Mouse (Mus musculus): ENCODE results near the gene Poldip2. TPM values are rescaled to one million over a fixed set of nuclear protein-coding genes. Genes with fewer than 3 reads are reported as not detected.

Gene Poldip2
- 182 and 192 TPM in 2 replicates for polyA plus RNA-seq (2015; fragmentation: Nextera tagmentation; extraction: Ambion mirVana)

DNA sequence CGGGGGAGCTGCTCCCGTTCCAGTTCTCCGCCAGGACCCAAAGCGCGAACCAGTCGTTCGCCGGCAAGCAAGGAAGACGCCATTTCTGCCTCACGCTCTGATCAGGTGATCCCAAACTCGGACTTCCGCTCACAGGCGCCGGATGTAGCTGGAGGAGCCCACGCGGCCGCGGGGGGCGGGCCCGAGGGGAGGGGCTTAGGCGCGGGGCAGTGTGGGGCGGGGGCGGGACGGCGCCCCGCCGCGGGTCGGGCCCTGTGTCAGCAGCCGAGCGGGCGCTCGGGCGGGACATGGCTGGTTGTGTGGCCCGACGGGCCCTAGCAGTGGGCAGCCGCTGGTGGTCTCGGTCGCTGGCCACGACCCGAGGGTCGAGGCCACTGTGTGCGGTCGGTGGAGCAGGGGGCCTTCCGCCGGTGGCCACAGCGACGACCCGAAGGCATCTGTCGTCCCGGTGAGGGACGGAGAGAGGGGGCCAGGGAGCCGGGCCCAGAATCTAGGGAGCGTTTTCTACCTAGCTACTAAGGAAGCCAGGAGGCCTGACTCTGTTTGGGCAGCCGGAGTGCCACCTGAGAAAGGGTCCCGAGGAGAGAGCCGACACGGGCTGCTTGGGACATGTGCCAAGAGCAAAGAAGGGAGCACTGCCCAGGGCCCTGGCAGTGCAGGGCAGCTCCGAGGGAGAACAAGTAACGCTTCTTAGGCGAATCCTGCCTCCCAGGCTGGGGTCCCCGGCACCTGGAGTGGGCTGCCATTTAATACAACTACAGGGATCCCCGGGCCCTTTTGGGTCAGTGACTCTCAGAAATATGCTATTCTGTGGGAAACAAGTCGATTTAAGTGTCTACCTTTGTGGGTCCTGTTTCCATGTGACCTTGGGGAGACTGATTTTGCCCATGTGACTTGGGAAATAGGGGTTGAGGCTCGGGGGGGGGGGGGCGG, at the start of gene Poldip2, which contains the start of gene Tmem199:
Gene Poldip2 (plus strand): TSS at position 169 of the 933 bp plus-strand sequence.
Gene Tmem199 (minus strand): TSS at position 148 of the 933 bp plus-strand sequence.
- no peaks in the 10 kb centered on the region for H3K9me3 ChIP-seq (replicated peaks)
- H3K27me3 ChIP-seq (replicated peaks) = no peaks in the 10 kb centered on the region
- H3K4me1 ChIP-seq = peaks cover 23% of the 10 kb centered on the region
- H3K4me2 ChIP-seq = peak within 1 kb of the TSS; percentile 93
- peak within 1 kb of the TSS; percentile 99 for H3K9ac ChIP-seq (replicated peaks)
- WGBS = under 1% methylated on average over 63 of the region's 67 CpGs
- peak within 1 kb of the TSS; percentile 88 for H3K27ac ChIP-seq (replicated peaks)
- peaks cover 52% of the 10 kb centered on the region for H3K36me3 ChIP-seq
- peak within 1 kb of the TSS; percentile 79 for H3K4me3 ChIP-seq (replicated peaks)
- peak; percentile 95 for ATAC-seq (ENCODE audit: low FRiP score)

DNA sequence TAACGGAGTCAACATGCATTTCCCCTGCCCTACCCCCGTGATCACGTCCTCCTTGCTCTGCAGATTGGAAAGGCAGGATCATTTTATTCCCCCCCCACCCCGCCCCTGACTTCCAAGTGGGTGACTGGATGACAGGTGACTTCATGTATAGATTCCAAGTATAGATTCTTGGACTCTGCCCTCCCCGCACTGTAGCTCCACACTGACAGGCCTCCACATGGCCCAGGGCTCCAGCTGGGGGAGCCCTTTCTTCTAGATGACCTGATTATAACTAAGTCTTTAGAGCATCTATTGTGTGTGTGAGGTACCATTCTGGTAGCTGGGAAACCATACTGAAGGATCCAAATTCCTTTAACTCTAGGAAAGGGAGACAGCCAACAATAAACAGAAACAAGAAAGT, 49.3 kb upstream of the Poldip2 start:
- Histone ChIP-seq H3K27ac (replicated peaks) (no peak overlapping the region), H3K4me2 (no peak overlapping the region), H3K4me3 (replicated peaks) (no peak overlapping the region), H3K36me3 (no peaks in the 10 kb centered on the region), H3K9me3 (replicated peaks) (no peaks in the 10 kb centered on the region; the same call in 1 of the 2 replicates), H3K27me3 (replicated peaks) (no peaks in the 10 kb centered on the region), H3K4me1 (peaks cover 18% of the 10 kb centered on the region), H3K9ac (replicated peaks) (no peak overlapping the region)
- no peak for ATAC-seq (ENCODE audit: low FRiP score)
- WGBS = 85% methylated on average over 5 of the region's 5 CpGs

DNA sequence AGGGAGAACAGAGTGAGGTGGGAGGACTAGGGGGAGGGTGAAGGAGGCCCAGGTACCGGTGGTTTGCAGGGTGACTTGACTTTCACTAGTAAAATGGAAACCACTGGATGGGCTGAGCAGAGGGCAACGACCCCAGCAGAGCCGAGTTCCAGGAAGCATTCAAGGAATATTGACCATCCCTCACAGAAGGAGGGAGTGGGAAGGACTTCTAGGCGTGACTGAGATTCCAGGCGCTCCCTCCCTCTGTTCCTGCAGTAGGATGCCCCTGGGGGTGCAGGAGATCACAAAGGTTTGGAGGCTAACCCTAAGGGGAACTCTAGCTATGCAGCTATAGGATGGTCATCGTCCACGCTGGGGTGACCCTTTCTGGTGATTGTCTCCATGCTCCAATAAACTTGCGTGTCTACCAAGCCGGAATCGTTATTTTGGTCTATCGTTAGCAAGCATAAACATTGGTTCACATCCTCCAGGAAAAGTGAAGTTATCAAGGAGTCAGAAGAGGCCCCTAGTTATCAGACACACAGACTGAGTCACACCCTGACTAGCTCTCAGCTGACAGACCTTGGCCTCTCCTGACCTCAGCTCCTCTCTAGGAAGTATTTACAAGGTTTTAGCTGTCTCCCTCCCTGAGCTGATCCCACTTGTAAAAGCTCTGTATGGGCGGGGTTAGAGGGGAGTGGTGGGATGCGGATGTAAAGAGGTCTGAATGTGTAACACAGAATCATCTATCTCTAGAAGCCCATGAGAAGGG, 48.5 kb upstream of the Poldip2 start:
- no peak overlapping the region for H3K4me2 ChIP-seq
- H3K9me3 ChIP-seq (replicated peaks) = no peaks in the 10 kb centered on the region; the same call in 1 of the 2 replicates
- H3K4me3 ChIP-seq (replicated peaks) = no peak overlapping the region
- H3K27ac ChIP-seq (replicated peaks) = no peak overlapping the region
- no peak overlapping the region for H3K9ac ChIP-seq (replicated peaks)
- peaks cover 18% of the 10 kb centered on the region for H3K4me1 ChIP-seq
- no peaks in the 10 kb centered on the region for H3K36me3 ChIP-seq
- no peak for ATAC-seq (ENCODE audit: low FRiP score)
- no peaks in the 10 kb centered on the region for H3K27me3 ChIP-seq (replicated peaks)
- 69% methylated on average over 13 of the region's 13 CpGs for WGBS

DNA sequence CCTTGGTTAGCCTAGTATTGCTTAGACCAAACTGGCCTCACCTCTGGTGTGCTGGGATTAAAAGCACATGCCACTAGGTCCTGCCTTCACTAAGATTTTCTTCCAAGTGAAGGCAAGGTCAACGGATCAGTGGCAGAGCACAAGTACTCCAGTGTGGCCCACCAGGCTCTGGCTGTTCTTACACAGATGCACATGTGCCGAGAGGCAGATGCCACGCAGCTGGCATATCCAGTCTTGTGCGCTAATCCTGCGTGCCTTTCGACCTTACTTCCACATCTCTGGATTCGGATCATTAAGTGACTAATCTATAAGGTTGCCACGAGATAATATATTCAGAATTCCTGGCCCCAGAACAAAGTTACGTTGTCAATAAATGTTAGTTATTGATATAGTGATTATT, 46.9 kb upstream of the Poldip2 start:
- no peak for ATAC-seq (ENCODE audit: low FRiP score)
- H3K27me3 ChIP-seq (replicated peaks) = no peaks in the 10 kb centered on the region
- 28% methylated on average over 9 of the region's 9 CpGs for WGBS
- peak overlapping the region; percentile 95 for H3K27ac ChIP-seq (replicated peaks)
- no peaks in the 10 kb centered on the region for H3K36me3 ChIP-seq
- H3K4me3 ChIP-seq (replicated peaks) = peak overlapping the region; percentile 73
- peak overlapping the region; percentile 83; the same call in 1 of the 2 replicates for H3K9ac ChIP-seq (replicated peaks)
- H3K4me2 ChIP-seq = peak overlapping the region; percentile 89
- H3K4me1 ChIP-seq = peaks cover 18% of the 10 kb centered on the region
- no peaks in the 10 kb centered on the region; the same call in 1 of the 2 replicates for H3K9me3 ChIP-seq (replicated peaks)

DNA sequence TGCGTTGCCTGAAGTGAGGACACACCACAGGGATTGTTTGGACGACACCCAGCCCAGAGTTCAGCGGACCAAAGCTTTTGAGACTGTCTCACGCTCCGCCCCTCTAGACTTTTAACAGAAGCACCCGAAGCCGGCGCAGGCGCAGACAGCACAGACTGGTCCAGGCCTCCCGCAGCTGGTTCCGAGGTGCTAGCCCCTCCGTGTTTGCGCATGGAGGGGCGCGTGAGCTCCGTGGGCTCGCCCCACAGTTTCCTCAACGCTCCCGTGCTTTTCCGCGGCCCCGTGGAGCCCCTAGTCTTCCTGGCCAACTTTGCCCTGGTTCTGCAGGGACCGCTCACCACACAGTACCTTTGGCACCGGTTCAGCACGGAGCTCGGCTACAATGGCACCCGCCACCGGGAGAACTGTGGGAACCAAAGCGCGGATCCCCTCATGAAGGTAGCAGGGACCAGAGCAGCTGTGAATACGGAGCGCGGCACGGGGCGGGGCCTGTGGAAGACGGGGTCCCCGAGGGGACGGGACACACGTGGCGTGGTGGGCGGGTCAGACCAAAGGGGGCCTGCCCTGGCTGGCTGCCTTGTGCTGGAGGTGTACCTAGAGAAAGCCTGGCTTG, 46.3 kb upstream of the Poldip2 start, which contains the start of gene Slc46a1:
Gene Slc46a1 (plus strand): TSS at position 130 of the 613 bp plus-strand sequence.
- Histone ChIP-seq H3K27me3 (replicated peaks) (no peaks in the 10 kb centered on the region), H3K4me2 (peak within 1 kb of the TSS; percentile 89), H3K4me1 (peaks cover 18% of the 10 kb centered on the region), H3K4me3 (replicated peaks) (peak within 1 kb of the TSS; percentile 73), H3K27ac (replicated peaks) (peak within 1 kb of the TSS; percentile 95), H3K36me3 (no peaks in the 10 kb centered on the region), H3K9ac (replicated peaks) (peak within 1 kb of the TSS; percentile 83), H3K9me3 (replicated peaks) (no peaks in the 10 kb centered on the region; the same call in 1 of the 2 replicates)
- peak; percentile 94 for ATAC-seq (ENCODE audit: low FRiP score)
- WGBS = under 1% methylated on average over 41 of the region's 41 CpGs

DNA sequence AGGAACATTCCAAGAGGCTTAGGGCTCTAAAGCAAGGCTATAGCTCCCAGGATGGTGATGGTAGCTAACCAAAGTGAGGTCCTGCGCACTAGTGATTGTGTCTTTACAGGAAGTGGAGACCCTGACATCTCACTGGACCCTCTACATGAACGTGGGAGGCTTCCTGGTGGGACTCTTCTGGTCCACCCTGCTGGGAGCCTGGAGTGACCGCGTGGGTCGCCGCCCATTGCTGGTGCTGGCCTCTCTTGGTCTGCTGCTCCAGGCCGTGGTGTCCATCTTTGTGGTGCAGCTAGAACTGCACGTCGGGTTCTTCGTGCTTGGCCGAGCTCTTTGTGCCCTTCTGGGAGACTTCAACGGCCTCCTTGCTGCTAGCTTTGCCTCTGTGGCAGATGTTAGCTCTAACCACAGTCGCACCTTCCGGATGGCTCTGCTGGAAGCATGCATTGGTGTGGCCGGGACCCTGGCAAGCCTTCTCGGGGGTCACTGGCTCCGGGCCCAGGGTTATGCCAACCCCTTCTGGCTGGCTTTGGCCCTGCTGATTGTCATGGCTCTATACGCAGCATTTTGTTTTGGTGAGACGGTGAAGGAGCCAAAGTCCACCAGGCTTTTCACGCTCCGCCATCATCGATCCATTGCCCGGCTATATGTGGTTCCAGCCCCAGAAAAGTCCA, 45.6 kb upstream of the Poldip2 start:
- peak overlapping the region; percentile 83 for H3K9ac ChIP-seq (replicated peaks)
- WGBS = 52% methylated on average over 23 of the region's 23 CpGs
- no peaks in the 10 kb centered on the region for H3K27me3 ChIP-seq (replicated peaks)
- peak overlapping the region; percentile 89 for H3K4me2 ChIP-seq
- peak overlapping the region; percentile 95 for H3K27ac ChIP-seq (replicated peaks)
- ATAC-seq (ENCODE audit: low FRiP score) = peak; percentile 19; the same call in 1 of the 2 replicates
- H3K9me3 ChIP-seq (replicated peaks) = no peaks in the 10 kb centered on the region; the same call in 1 of the 2 replicates
- H3K4me3 ChIP-seq (replicated peaks) = peak overlapping the region; percentile 73
- peaks cover 18% of the 10 kb centered on the region for H3K4me1 ChIP-seq
- 0 out of 2 replicates have a peak, but pooled peaks cover under 1% of the 10 kb centered on the region for H3K36me3 ChIP-seq

DNA sequence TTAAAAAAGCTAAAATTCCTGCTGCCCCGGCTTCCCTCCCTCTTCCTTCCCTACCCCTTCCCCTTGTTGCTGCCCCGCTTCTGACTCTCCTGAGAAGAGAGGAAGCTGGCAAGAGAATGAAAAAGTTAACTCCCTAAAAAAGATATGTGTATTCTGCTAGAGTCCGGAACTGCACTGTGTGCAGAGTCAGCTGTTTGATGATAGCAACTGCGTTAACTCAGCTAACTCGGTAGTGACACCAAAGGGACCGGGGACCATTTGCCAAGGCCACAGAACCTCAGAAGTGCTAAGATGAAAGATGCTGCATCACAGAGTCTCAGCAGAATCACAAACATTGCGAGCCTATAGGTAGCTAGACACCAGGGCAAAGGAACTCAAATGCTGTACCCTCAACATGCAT, 44.5 kb upstream of the Poldip2 start:
- Histone ChIP-seq H3K4me3 (replicated peaks) (no peak overlapping the region), H3K4me2 (no peak overlapping the region), H3K27ac (replicated peaks) (no peak overlapping the region), H3K9ac (replicated peaks) (no peak overlapping the region), H3K9me3 (replicated peaks) (no peaks in the 10 kb centered on the region), H3K27me3 (replicated peaks) (no peaks in the 10 kb centered on the region), H3K36me3 (0 out of 2 replicates have a peak, but pooled peaks cover 7% of the 10 kb centered on the region), H3K4me1 (peaks cover 18% of the 10 kb centered on the region)
- no peak for ATAC-seq (ENCODE audit: low FRiP score)
- 85% methylated on average over 7 of the region's 7 CpGs for WGBS

DNA sequence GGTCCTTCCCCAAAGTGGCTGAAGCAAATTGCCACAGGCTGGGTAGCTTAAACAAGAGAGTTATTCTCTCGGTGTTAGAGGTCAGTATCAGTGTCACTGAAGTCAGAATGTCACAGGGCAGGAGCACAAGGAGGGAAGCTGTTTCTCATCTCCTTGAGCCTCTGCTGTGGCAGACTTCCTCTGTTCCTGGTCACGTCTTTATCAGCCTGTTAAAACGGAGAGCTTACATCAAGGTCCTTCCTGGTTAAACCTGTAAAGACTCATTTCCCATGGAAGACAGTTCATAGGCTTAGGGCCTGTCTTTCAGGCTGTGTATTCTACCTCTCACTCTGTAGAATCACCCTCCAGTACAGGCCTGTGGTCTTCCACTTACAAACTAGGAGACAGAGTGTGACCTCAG, 44.1 kb upstream of the Poldip2 start:
- H3K4me2 ChIP-seq = no peak overlapping the region
- WGBS = 71% methylated on average over 3 of the region's 3 CpGs
- no peak overlapping the region for H3K27ac ChIP-seq (replicated peaks)
- no peaks in the 10 kb centered on the region for H3K9me3 ChIP-seq (replicated peaks)
- no peak overlapping the region for H3K9ac ChIP-seq (replicated peaks)
- peaks cover 11% of the 10 kb centered on the region; the same call in 1 of the 2 replicates for H3K36me3 ChIP-seq
- H3K27me3 ChIP-seq (replicated peaks) = no peaks in the 10 kb centered on the region
- H3K4me1 ChIP-seq = peaks cover 18% of the 10 kb centered on the region
- no peak overlapping the region for H3K4me3 ChIP-seq (replicated peaks)
- ATAC-seq (ENCODE audit: low FRiP score) = no peak

DNA sequence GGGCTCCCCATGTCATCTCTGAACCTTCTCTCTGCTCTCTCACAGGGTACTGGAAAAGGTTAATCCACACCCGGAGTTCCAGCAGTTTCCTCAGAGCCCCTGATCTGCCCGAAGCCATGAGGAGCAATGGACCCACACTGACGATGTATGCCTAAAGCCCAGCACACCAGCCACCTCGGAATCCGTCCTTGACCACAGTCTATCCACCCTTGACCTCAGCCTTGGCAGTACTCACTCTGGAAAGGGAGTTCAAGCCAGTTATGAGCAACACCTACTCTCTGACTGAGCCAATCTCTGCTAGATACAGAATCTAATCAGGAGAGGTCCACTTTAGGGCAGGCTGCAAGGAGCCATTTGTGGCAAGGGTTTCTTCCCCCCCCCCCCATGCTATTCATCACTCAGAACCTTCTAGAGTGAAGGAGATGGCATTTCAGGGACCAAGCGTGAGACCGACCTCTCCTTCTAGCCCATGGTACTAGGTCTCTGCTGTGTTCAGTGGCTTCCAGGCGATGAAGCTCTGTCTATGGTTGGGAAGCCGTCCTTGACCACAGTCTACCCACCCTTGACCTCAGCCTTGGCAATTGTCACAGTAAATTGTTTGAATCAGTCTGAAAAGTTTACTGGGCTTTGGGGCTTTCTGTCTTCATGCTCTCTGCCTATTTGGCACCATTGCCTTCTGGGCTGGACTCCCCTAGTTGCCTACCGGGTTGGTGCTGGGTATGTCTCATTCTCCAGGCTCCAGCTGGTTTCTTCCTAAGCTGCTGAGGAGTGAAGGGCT, 40.5 kb upstream of the Poldip2 start:
- no peak overlapping the region for H3K9ac ChIP-seq (replicated peaks)
- H3K4me1 ChIP-seq = peaks cover 6% of the 10 kb centered on the region
- H3K9me3 ChIP-seq (replicated peaks) = no peaks in the 10 kb centered on the region
- H3K27ac ChIP-seq (replicated peaks) = no peak overlapping the region
- 93% methylated on average over 10 of the region's 10 CpGs for WGBS
- H3K27me3 ChIP-seq (replicated peaks) = no peaks in the 10 kb centered on the region
- peaks cover 34% of the 10 kb centered on the region for H3K36me3 ChIP-seq
- H3K4me3 ChIP-seq (replicated peaks) = no peak overlapping the region
- no peak overlapping the region for H3K4me2 ChIP-seq
- no peak for ATAC-seq (ENCODE audit: low FRiP score)

DNA sequence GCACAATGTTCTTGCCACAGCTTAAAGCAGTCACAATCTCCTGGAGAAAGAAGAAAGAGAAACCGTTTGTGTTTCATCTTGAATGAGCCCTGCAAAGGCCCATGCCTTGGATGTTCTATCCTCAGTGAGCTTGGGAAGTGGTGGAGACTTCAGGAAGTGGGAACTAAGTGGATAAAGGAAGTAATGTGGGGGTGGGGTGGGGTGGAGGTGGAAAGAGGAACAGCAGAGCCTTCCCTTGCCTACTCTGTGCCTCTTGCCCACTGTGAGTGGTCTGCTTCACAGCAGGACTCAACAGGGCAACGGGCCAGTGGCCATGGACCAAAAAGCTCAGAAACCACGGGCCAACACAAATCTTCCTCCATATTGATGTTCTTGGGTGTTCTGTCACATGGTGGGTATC, 36.7 kb upstream of the Poldip2 start:
- peaks cover 52% of the 10 kb centered on the region for H3K36me3 ChIP-seq
- no peaks in the 10 kb centered on the region for H3K4me1 ChIP-seq
- H3K9ac ChIP-seq (replicated peaks) = no peak overlapping the region
- H3K27ac ChIP-seq (replicated peaks) = no peak overlapping the region
- H3K27me3 ChIP-seq (replicated peaks) = no peaks in the 10 kb centered on the region
- no peak overlapping the region for H3K4me2 ChIP-seq
- H3K4me3 ChIP-seq (replicated peaks) = no peak overlapping the region
- ATAC-seq (ENCODE audit: low FRiP score) = no peak
- 69% methylated on average over 3 of the region's 3 CpGs for WGBS
- H3K9me3 ChIP-seq (replicated peaks) = no peaks in the 10 kb centered on the region
